Mouse (Mus musculus): Measurements from ENCODE around the gene Gm26897.

The Gm26897 gene

DNA sequence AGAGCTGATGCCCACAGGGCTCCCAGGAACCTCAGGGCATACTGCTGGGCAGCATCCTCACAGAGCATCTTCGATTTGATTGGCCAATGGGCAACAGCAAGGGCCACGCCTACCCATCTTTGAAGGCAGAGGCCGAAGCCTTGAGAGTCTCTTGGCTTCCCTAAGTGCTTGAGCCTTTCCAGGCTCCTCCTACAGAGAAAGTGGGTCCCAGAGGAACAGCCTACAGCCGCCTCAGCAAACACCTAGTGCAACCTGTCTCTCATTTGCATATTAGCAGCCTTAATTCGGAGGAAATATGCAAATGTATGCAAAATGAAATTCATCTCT lies 39.6 kb downstream of the Gm26897 start:
- Histone ChIP-seq H3K27me3 (ENCODE audit: insufficient read depth, low read length) (peaks cover 20% of the 10 kb centered on the region), H3K4me1 (replicated peaks; ENCODE audit: low read depth, low read length) (peaks cover 57% of the 10 kb centered on the region), H3K9me3 (ENCODE audit: low read length) (no peaks in the 10 kb centered on the region), H3K36me3 (ENCODE audit: insufficient read depth, low read length) (no peaks in the 10 kb centered on the region), H3K4me3 (replicated peaks; ENCODE audit: low read length) (no peak overlapping the region)
- no peak for TF ChIP-seq CTCF (conservative IDR thresholded peaks at IDR 0.05; ENCODE audit: low read length)
- TF ChIP-seq POU5F1 (IDR thresholded peaks at IDR 0.05; ENCODE audit: borderline replicate concordance, low read length) = no peak
- no peak for TF ChIP-seq NANOG (IDR thresholded peaks at IDR 0.05; ENCODE audit: borderline replicate concordance, low read length)

DNA sequence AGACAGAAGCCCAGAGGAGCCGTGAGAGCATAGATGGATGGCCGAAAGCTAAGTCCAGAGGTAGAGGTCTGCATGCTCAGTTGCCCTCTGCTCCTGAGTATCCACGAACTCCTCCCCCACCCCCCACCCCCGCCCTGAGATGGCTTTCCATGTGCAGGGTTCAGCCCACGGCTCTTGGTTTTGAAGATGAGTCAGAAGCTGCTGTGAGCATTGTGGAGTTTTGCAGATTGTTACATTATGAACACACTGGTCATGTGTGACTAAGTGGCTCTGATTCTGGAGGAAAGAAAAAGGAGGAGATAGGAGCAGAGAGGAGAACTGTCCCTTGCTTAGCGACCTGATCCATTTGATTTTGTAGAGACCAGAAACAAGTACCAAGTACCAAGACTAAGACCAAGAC lies 42.5 kb downstream of the Gm26897 start:
- Histone ChIP-seq H3K36me3 (ENCODE audit: insufficient read depth, low read length) (no peaks in the 10 kb centered on the region), H3K4me1 (replicated peaks; ENCODE audit: low read depth, low read length) (peaks cover 33% of the 10 kb centered on the region), H3K9me3 (ENCODE audit: low read length) (no peaks in the 10 kb centered on the region), H3K4me3 (replicated peaks; ENCODE audit: low read length) (no peak overlapping the region), H3K27me3 (ENCODE audit: insufficient read depth, low read length) (peaks cover 16% of the 10 kb centered on the region)
- TF ChIP-seq CTCF (conservative IDR thresholded peaks at IDR 0.05; ENCODE audit: low read length) (no peak), NANOG (IDR thresholded peaks at IDR 0.05; ENCODE audit: borderline replicate concordance, low read length) (no peak), POU5F1 (IDR thresholded peaks at IDR 0.05; ENCODE audit: borderline replicate concordance, low read length) (no peak)

DNA sequence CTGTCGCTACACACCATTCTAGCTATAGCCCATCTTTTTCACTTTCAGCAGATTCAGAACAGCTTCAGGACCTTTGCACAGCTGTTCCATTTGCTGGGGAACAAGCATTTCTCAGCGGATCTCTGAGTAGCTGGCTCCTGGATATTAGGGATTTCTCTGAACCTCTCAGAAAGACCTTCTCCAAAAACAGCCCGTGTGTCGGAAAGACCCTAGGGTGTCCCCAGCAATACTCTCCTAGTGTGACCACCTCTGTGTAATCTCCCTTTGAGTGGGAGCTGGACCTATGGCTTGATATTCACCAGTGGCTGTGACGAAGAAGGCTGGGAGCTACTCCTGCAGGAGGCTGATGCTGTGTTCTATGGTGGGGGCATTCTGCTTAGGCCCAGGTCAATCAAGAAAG lies 44.4 kb downstream of the Gm26897 start:
- peaks cover 16% of the 10 kb centered on the region for H3K4me1 ChIP-seq (replicated peaks; ENCODE audit: low read depth, low read length)
- H3K27me3 ChIP-seq (ENCODE audit: insufficient read depth, low read length) = peaks cover 12% of the 10 kb centered on the region
- TF ChIP-seq CTCF (conservative IDR thresholded peaks at IDR 0.05; ENCODE audit: low read length) = no peak
- TF ChIP-seq POU5F1 (IDR thresholded peaks at IDR 0.05; ENCODE audit: borderline replicate concordance, low read length) = no peak
- no peak for TF ChIP-seq NANOG (IDR thresholded peaks at IDR 0.05; ENCODE audit: borderline replicate concordance, low read length)
- H3K36me3 ChIP-seq (ENCODE audit: insufficient read depth, low read length) = no peaks in the 10 kb centered on the region
- no peak overlapping the region for H3K4me3 ChIP-seq (replicated peaks; ENCODE audit: low read length)
- no peaks in the 10 kb centered on the region for H3K9me3 ChIP-seq (ENCODE audit: low read length)

DNA sequence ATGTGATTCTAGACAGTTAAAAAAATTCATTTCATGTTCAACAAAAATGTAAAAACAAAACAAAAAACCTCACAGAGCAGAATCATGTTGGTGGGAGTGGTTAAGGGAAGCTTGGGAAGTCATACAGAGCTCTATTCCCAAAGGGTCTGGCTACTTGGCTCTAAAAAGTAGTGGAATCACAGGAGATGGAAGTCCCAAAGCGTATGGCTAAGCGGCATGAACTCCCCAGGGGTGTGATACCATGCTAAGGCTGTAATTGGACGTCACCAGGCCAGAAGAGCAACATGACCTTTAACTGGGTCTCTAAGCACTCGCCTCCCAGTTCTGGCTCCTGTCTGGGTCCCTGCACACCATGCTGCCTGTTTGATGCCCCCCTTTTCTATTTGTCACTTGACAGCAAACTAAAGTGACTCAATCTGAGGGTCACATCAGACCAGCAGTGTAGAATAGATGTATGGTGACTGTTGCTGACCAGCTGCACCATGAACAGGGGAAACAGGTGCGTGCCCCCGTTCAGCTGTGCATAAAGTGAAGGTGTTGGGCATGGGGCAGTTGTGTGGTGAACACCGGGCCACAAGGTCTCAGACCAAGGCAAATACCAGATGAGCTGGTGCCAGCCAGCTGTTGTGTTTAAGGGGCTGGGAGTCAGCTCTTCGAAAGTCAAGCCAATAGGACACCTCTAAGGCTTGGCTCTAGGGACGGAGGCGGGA lies 46.2 kb downstream of the Gm26897 start:
- TF ChIP-seq CTCF (conservative IDR thresholded peaks at IDR 0.05; ENCODE audit: low read length) = no peak
- no peak for TF ChIP-seq NANOG (IDR thresholded peaks at IDR 0.05; ENCODE audit: borderline replicate concordance, low read length)
- Histone ChIP-seq H3K36me3 (ENCODE audit: insufficient read depth, low read length) (no peaks in the 10 kb centered on the region), H3K4me3 (replicated peaks; ENCODE audit: low read length) (no peak overlapping the region), H3K27me3 (ENCODE audit: insufficient read depth, low read length) (peaks cover 16% of the 10 kb centered on the region), H3K9me3 (ENCODE audit: low read length) (no peaks in the 10 kb centered on the region), H3K4me1 (replicated peaks; ENCODE audit: low read depth, low read length) (no peaks in the 10 kb centered on the region; the same call in 1 of the 2 replicates)
